Mouse (Mus musculus): ENCODE results near the gene Kcnh6. TPM values are rescaled to one million over a fixed set of nuclear protein-coding genes. Genes with fewer than 3 reads are reported as not detected.

The Kcnh6 gene
- polyA plus RNA-seq, 1 experiment, result not detected

GRCm38 (mm10) chr11:106001718-106002117, 6.2 kb upstream of the Kcnh6 start:
- 31% methylated on average over 4 of the region's 4 CpGs for WGBS
- Histone ChIP-seq H3K27ac (ENCODE audit: insufficient read depth, low read depth, low read length) (no peak overlapping the region), H3K4me1 (ENCODE audit: control insufficient read depth, insufficient read depth, low read length) (no peaks in the 10 kb centered on the region), H3K4me3 (ENCODE audit: insufficient read depth, low read depth, low read length) (no peak overlapping the region)
- no peak for TF ChIP-seq POLR2A (IDR thresholded peaks at IDR 0.05; ENCODE audit: insufficient read depth, low read depth, low read length)
- TF ChIP-seq CTCF (IDR thresholded peaks at IDR 0.05; ENCODE audit: insufficient read depth, low read depth, low read length), result no peak

GRCm38 (mm10) chr11:106004576-106004975, 3.3 kb upstream of the Kcnh6 start:
- 95% methylated on average over 1 of the region's 1 CpGs for WGBS
- Histone ChIP-seq H3K27ac (ENCODE audit: insufficient read depth, low read depth, low read length) (no peak overlapping the region), H3K4me3 (ENCODE audit: insufficient read depth, low read depth, low read length) (no peak overlapping the region), H3K4me1 (ENCODE audit: control insufficient read depth, insufficient read depth, low read length) (peaks cover 5% of the 10 kb centered on the region)
- TF ChIP-seq POLR2A (IDR thresholded peaks at IDR 0.05; ENCODE audit: insufficient read depth, low read depth, low read length), result no peak
- TF ChIP-seq CTCF (IDR thresholded peaks at IDR 0.05; ENCODE audit: insufficient read depth, low read depth, low read length), result no peak

- no peak for TF ChIP-seq POLR2A (IDR thresholded peaks at IDR 0.05; ENCODE audit: insufficient read depth, low read depth, low read length)
- TF ChIP-seq CTCF (IDR thresholded peaks at IDR 0.05; ENCODE audit: insufficient read depth, low read depth, low read length), result no peak
- Histone ChIP-seq H3K27ac (ENCODE audit: insufficient read depth, low read depth, low read length) (no peak overlapping the region), H3K4me1 (ENCODE audit: control insufficient read depth, insufficient read depth, low read length) (peaks cover 5% of the 10 kb centered on the region), H3K4me3 (ENCODE audit: insufficient read depth, low read depth, low read length) (no peak overlapping the region)
- WGBS, result 61% methylated on average over 5 of the region's 5 CpGs
Measured at GRCm38 (mm10) chr11:106005970-106006369, 2.0 kb upstream of the Kcnh6 start.

GRCm38 (mm10) chr11:106012711-106013110, 4.8 kb downstream of the Kcnh6 start:
- WGBS, result 40% methylated on average over 7 of the region's 7 CpGs
- Histone ChIP-seq H3K4me1 (ENCODE audit: control insufficient read depth, insufficient read depth, low read length) (peaks cover 21% of the 10 kb centered on the region), H3K4me3 (ENCODE audit: insufficient read depth, low read depth, low read length) (no peak overlapping the region), H3K27ac (ENCODE audit: insufficient read depth, low read depth, low read length) (no peak overlapping the region)
- TF ChIP-seq CTCF (IDR thresholded peaks at IDR 0.05; ENCODE audit: insufficient read depth, low read depth, low read length) (no peak), POLR2A (IDR thresholded peaks at IDR 0.05; ENCODE audit: insufficient read depth, low read depth, low read length) (no peak)

- 43% methylated on average over 11 of the region's 11 CpGs for WGBS
- TF ChIP-seq POLR2A (IDR thresholded peaks at IDR 0.05; ENCODE audit: insufficient read depth, low read depth, low read length) (no peak), CTCF (IDR thresholded peaks at IDR 0.05; ENCODE audit: insufficient read depth, low read depth, low read length) (no peak)
- Histone ChIP-seq H3K4me3 (ENCODE audit: insufficient read depth, low read depth, low read length) (no peak overlapping the region), H3K4me1 (ENCODE audit: control insufficient read depth, insufficient read depth, low read length) (peaks cover 17% of the 10 kb centered on the region), H3K27ac (ENCODE audit: insufficient read depth, low read depth, low read length) (no peak overlapping the region)
Measured at GRCm38 (mm10) chr11:106013556-106014225, 5.8 kb downstream of the Kcnh6 start.

- Histone ChIP-seq H3K27ac (ENCODE audit: insufficient read depth, low read depth, low read length) (no peak overlapping the region), H3K4me1 (ENCODE audit: control insufficient read depth, insufficient read depth, low read length) (peaks cover 27% of the 10 kb centered on the region), H3K4me3 (ENCODE audit: insufficient read depth, low read depth, low read length) (no peak overlapping the region)
- TF ChIP-seq POLR2A (IDR thresholded peaks at IDR 0.05; ENCODE audit: insufficient read depth, low read depth, low read length) (no peak), CTCF (IDR thresholded peaks at IDR 0.05; ENCODE audit: insufficient read depth, low read depth, low read length) (no peak)
- 68% methylated on average over 5 of the region's 5 CpGs for WGBS
Measured at GRCm38 (mm10) chr11:106016440-106016839, 8.5 kb downstream of the Kcnh6 start.

- H3K27ac ChIP-seq (ENCODE audit: insufficient read depth, low read depth, low read length), result no peak overlapping the region
- no peak for TF ChIP-seq CTCF (IDR thresholded peaks at IDR 0.05; ENCODE audit: insufficient read depth, low read depth, low read length)
- no peak for TF ChIP-seq POLR2A (IDR thresholded peaks at IDR 0.05; ENCODE audit: insufficient read depth, low read depth, low read length)
- H3K4me1 ChIP-seq (ENCODE audit: control insufficient read depth, insufficient read depth, low read length), result peaks cover 10% of the 10 kb centered on the region
- peak overlapping the region; percentile 44 for H3K4me3 ChIP-seq (ENCODE audit: insufficient read depth, low read depth, low read length)
- 1% methylated on average over 50 of the region's 50 CpGs for WGBS
Measured at GRCm38 (mm10) chr11:106020051-106020763, 12.3 kb downstream of the Kcnh6 start.

GRCm38 (mm10) chr11:106025774-106026173, 17.9 kb downstream of the Kcnh6 start:
- no peak overlapping the region for H3K4me3 ChIP-seq (ENCODE audit: insufficient read depth, low read depth, low read length)
- no peak for TF ChIP-seq CTCF (IDR thresholded peaks at IDR 0.05; ENCODE audit: insufficient read depth, low read depth, low read length)
- TF ChIP-seq POLR2A (IDR thresholded peaks at IDR 0.05; ENCODE audit: insufficient read depth, low read depth, low read length), result no peak
- no peak overlapping the region for H3K27ac ChIP-seq (ENCODE audit: insufficient read depth, low read depth, low read length)
- H3K4me1 ChIP-seq (ENCODE audit: control insufficient read depth, insufficient read depth, low read length), result peaks cover 4% of the 10 kb centered on the region
- WGBS, result 64% methylated on average over 3 of the region's 3 CpGs

GRCm38 (mm10) chr11:106026465-106027151, 18.7 kb downstream of the Kcnh6 start:
- no peak overlapping the region for H3K4me3 ChIP-seq (ENCODE audit: insufficient read depth, low read depth, low read length)
- peaks cover 4% of the 10 kb centered on the region for H3K4me1 ChIP-seq (ENCODE audit: control insufficient read depth, insufficient read depth, low read length)
- no peak overlapping the region for H3K27ac ChIP-seq (ENCODE audit: insufficient read depth, low read depth, low read length)
- TF ChIP-seq POLR2A (IDR thresholded peaks at IDR 0.05; ENCODE audit: insufficient read depth, low read depth, low read length) (no peak), CTCF (IDR thresholded peaks at IDR 0.05; ENCODE audit: insufficient read depth, low read depth, low read length) (peak; percentile 95)
- 26% methylated on average over 11 of the region's 11 CpGs for WGBS

Data from olfactory bulb, adult 2 months (tissue).